ENCODE assay signal across 11 mouse cellular contexts in genomic region chr12:52448218-52448617, GRCm38 (mm10). TPM values are rescaled to one million over a fixed set of nuclear protein-coding genes. Genes with fewer than 3 reads are reported as not detected.
DNase-seq lines count a peak whose midpoint lies in the region; ATAC-seq and TF ChIP-seq lines count a peak whose summit lies in the region.
"Had no signal": no experiment of that assay in that cellular context is flagged by ENCODE, and none has a peak within 500 bp of the region (broad histone marks: within the 10 kb centered on the region; RNA-seq: fewer than 3 reads in every experiment).

No protein-coding gene starts in this region.

- H3K36me3 ChIP-seq in intestine, embryonic 14.5 days (ENCODE audit: control insufficient read depth, insufficient read depth, low read length), result no peaks in the 10 kb centered on the region
- H3K36me3 ChIP-seq in liver, embryonic 12.5 days, result no peaks in the 10 kb centered on the region
- H3K36me3 ChIP-seq: hindbrain, embryonic 15.5 days; neural tube, embryonic 13.5 days had no signal

- H3K9ac ChIP-seq in intestine, embryonic 14.5 days (ENCODE audit: low read length), result no peak overlapping the region
- no peak overlapping the region for H3K9ac ChIP-seq in liver, embryonic 12.5 days
- H3K9ac ChIP-seq: hindbrain, embryonic 15.5 days; neural tube, embryonic 13.5 days had no signal

- TF ChIP-seq CTCF in left cerebral cortex, adult 2 months (IDR thresholded peaks at IDR 0.05), result no peak

- H3K4me1 ChIP-seq in intestine, embryonic 14.5 days (replicated peaks; ENCODE audit: control insufficient read depth, insufficient read depth, low read length), result no peaks in the 10 kb centered on the region
- H3K4me1 ChIP-seq in liver, embryonic 12.5 days, result no peaks in the 10 kb centered on the region; the same call in 1 of the 2 replicates
- H3K4me1 ChIP-seq: hindbrain, embryonic 15.5 days; neural tube, embryonic 13.5 days had no signal

- no peak overlapping the region for H3K4me3 ChIP-seq in intestine, embryonic 14.5 days (ENCODE audit: low read depth, low read length)
- no peak overlapping the region for H3K4me3 ChIP-seq in liver, embryonic 12.5 days
- H3K4me3 ChIP-seq in left cerebral cortex, adult 2 months, result no peak overlapping the region
- H3K4me3 ChIP-seq: hindbrain, embryonic 15.5 days; neural tube, embryonic 13.5 days had no signal

- ATAC-seq in cerebellum, adult (ENCODE audit: insufficient number of reproducible peaks, low FRiP score, low TSS enrichment), result no peak
- ATAC-seq in intestine, embryonic 14.5 days (replicated peaks; ENCODE audit: low FRiP score, low TSS enrichment, low read depth), result peak; percentile 79
- ATAC-seq in liver, embryonic 12.5 days, result peak; percentile 55; the same call in 1 of the 2 replicates
- ATAC-seq in frontal cortex, adult (ENCODE audit: low TSS enrichment), result no peak

- no peaks in the 10 kb centered on the region for H3K9me3 ChIP-seq in intestine, embryonic 14.5 days (ENCODE audit: control insufficient read depth, low read length)
- no peaks in the 10 kb centered on the region for H3K9me3 ChIP-seq in liver, embryonic 12.5 days (replicated peaks)
- H3K9me3 ChIP-seq: hindbrain, embryonic 15.5 days; neural tube, embryonic 13.5 days had no signal

- H3K27ac ChIP-seq in intestine, embryonic 14.5 days (ENCODE audit: low read depth), result no peak overlapping the region
- no peak overlapping the region for H3K27ac ChIP-seq in liver, embryonic 12.5 days
- H3K27ac ChIP-seq in left cerebral cortex, adult 2 months, result no peak overlapping the region
- H3K27ac ChIP-seq: hindbrain, embryonic 15.5 days; macrophage; neural tube, embryonic 13.5 days had no signal

- WGBS in intestine, embryonic 14.5 days, result 30% methylated on average over 1 of the region's 1 CpGs
- WGBS in liver, embryonic 12.5 days (ENCODE audit: insufficient replicate concordance), result 53% methylated on average over 1 of the region's 1 CpGs

- peak; percentile 52 to 58 for DNase-seq in cerebellum, postnatal 10 days
- peak; percentile 30 for DNase-seq in NIH3T3 (ENCODE audit: low read depth)
- DNase-seq in intestine, embryonic 14.5 days (ENCODE audit: low spot score), result peak; percentile 63
- no peak for DNase-seq in left cerebral cortex, adult 2 months (ENCODE audit: extremely low spot score in 1 of 2, low spot score in 2 of 2)
- DNase-seq in gastrocnemius, postnatal 36 days, result no peak

- intact Hi-C loops in left cerebral cortex, adult 2 months (cut with DNase I), result no loop called here
- intact Hi-C loops in gastrocnemius, postnatal 36 days (cut with DNase I), result no loop called here

- no peak overlapping the region for H3K4me2 ChIP-seq in intestine, embryonic 14.5 days (ENCODE audit: low read length)
- H3K4me2 ChIP-seq in liver, embryonic 12.5 days, result no peak overlapping the region
- H3K4me2 ChIP-seq: hindbrain, embryonic 15.5 days; neural tube, embryonic 13.5 days had no signal

- H3K27me3 ChIP-seq in intestine, embryonic 14.5 days (replicated peaks; ENCODE audit: control insufficient read depth, insufficient read depth, low read length), result no peaks in the 10 kb centered on the region
- H3K27me3 ChIP-seq in liver, embryonic 12.5 days (replicated peaks), result no peaks in the 10 kb centered on the region
- H3K27me3 ChIP-seq: hindbrain, embryonic 15.5 days; neural tube, embryonic 13.5 days had no signal

RNA-seq across cellular contexts. Expression of gene Arhgap5, which starts 55.6 kb away (rescaled TPM):
- 42.3 and 49.6 TPM in 2 replicates for polyA plus RNA-seq in intestine, embryonic 14.5 days (2014; fragmentation: Nextera tagmentation; extraction: Ambion mirVana)
- polyA plus RNA-seq in liver, embryonic 12.5 days (2016; fragmentation: Nextera tagmentation; extraction: Ambion mirVana), result 13.7 and 14.4 TPM in 2 replicates
- 100 to 1,000 TPM; 141 to 144 TPM for total RNA-seq in left cerebral cortex, adult 2 months (2021)
- total RNA-seq in gastrocnemius, postnatal 36 days (2021), result 10 to 100 TPM; 30.7 to 35.3 TPM

Comparison
In these comparisons a context has a peak if more than half of its experiments do, and no peak if none do; other contexts are left out.
1. DNase-seq: peak in cerebellum, postnatal 10 days (2 of 2), NIH3T3 (single experiment) and intestine, embryonic 14.5 days (single experiment); none in left cerebral cortex, adult 2 months (0 of 2) and gastrocnemius, postnatal 36 days (0 of 2).
2. ATAC-seq: peak in intestine, embryonic 14.5 days (single experiment) and liver, embryonic 12.5 days (single experiment); none in cerebellum, adult (single experiment) and frontal cortex, adult (single experiment).